Mouse (Mus musculus) intestine, postnatal 0 days (tissue): ENCODE data around the gene Zswim3. TPM values are rescaled to one million over a fixed set of nuclear protein-coding genes. Genes with fewer than 3 reads are reported as not detected.
"Not testable (repeated sequence)": the region's sequence is repeated elsewhere in the genome, so short reads cannot be mapped to it uniquely, and the experiment has no call there.

ENCODE experiments used
- ATAC-seq: fragments of 200-750 bp; cut with Nextera tagmentation; 2 replicates; pipeline ENCODE4 v1.8.0; 2017; ENCODE audit warnings: mild to moderate bottlenecking, moderate TSS enrichment, moderate library complexity
- H3K27ac ChIP-seq: fragments of 300-500 bp; sonication (generic); 2 replicates; pipeline ENCODE4 v1.5.1; 2014; ENCODE audit warnings: mild to moderate bottlenecking, low read depth, low read length, moderate library complexity
- H3K27me3 ChIP-seq: fragments of 300-500 bp; sonication (generic); replicated peaks from 2 replicates; pipeline ENCODE4 v1.6.1; 2014; ENCODE audit warnings: low read length, mixed read lengths; ENCODE audit not compliant: control insufficient read depth, insufficient read depth
- H3K36me3 ChIP-seq: fragments of 300-500 bp; sonication (generic); 2 replicates; pipeline ENCODE4 v1.6.1; 2014; ENCODE audit warnings: mild to moderate bottlenecking, moderate library complexity; ENCODE audit not compliant: control insufficient read depth, insufficient read depth
- H3K4me1 ChIP-seq: fragments of 300-500 bp; sonication (generic); replicated peaks from 2 replicates; pipeline ENCODE4 v1.6.1; 2014; ENCODE audit warnings: antibody characterized with exemption, low read length, mixed read lengths; ENCODE audit not compliant: control insufficient read depth, insufficient read depth
- H3K4me2 ChIP-seq: fragments of 300-500 bp; sonication (generic); replicated peaks from 2 replicates; pipeline ENCODE4 v1.6.1; 2014; ENCODE audit warnings: low read depth, mild to moderate bottlenecking, moderate library complexity
- H3K4me3 ChIP-seq: fragments of 300-500 bp; sonication (generic); 2 replicates; pipeline ENCODE4 v1.5.1; 2014; ENCODE audit warnings: low read depth, low read length
- H3K9ac ChIP-seq: fragments of 300-500 bp; sonication (generic); 2 replicates; pipeline ENCODE4 v1.6.1; 2014; ENCODE audit warnings: mild to moderate bottlenecking, low read depth, low read length
- H3K9me3 ChIP-seq: fragments of 300-500 bp; sonication (generic); 2 replicates; pipeline ENCODE4 v1.6.1; 2016; ENCODE audit warnings: mixed run types; ENCODE audit not compliant: control insufficient read depth
- CTCF ChIP-seq: sonication (generic); IDR thresholded peaks from 2 replicates; pipeline ENCODE4 v1.5.1; 2016; ENCODE audit warnings: low read depth, mild to moderate bottlenecking, control low read depth, antibody characterized with exemption, moderate library complexity
- WGBS: fragments of 180-500 bp; shearing (Covaris S2); extraction: QIAGEN DNeasy Blood & Tissue Kit; methylation state at CpG from one replicate; pipeline ENCODE4 v1.1.7; 2014; 5-methylcytosine and 5-hydroxymethylcytosine counted together
- polyA plus RNA-seq: library from polyadenylated mRNA; unstranded; fragments of >200 nt; fragmentation: Nextera tagmentation; extraction: Ambion mirVana; gene quantifications from 2 replicates; pipeline ENCODE4 v1.2.1, GENCODE M21; 2015

The Zswim3 gene
- polyA plus RNA-seq, 1 experiment from 2014 or later, result 4.2 TPM

GRCm38 (mm10) chr2:164857842-164858553, 53.1 kb downstream of the Zswim3 start:
- Histone ChIP-seq H3K4me2 (peak overlapping the region; percentile 81), H3K9ac (peak overlapping the region; percentile 48), H3K36me3 (no peaks in the 10 kb centered on the region), H3K27me3 (peaks cover 28% of the 10 kb centered on the region), H3K9me3 (no peaks in the 10 kb centered on the region), H3K4me1 (peaks cover 9% of the 10 kb centered on the region; the same call in 1 of the 2 replicates), H3K27ac (peak overlapping the region; percentile 28; the same call in 1 of the 2 replicates), H3K4me3 (peak overlapping the region; percentile 51)
- 16% methylated on average over 19 of the region's 19 CpGs for WGBS
- TF ChIP-seq CTCF, result no peak
- no peak for ATAC-seq

- H3K27me3 ChIP-seq, result peaks cover 26% of the 10 kb centered on the region
- ATAC-seq, result no peak
- no peaks in the 10 kb centered on the region for H3K9me3 ChIP-seq
- no peak overlapping the region for H3K4me3 ChIP-seq
- 58% methylated on average over 2 of the region's 2 CpGs for WGBS
- no peaks in the 10 kb centered on the region for H3K36me3 ChIP-seq
- H3K27ac ChIP-seq, result no peak overlapping the region
- H3K9ac ChIP-seq, result no peak overlapping the region
- no peak for TF ChIP-seq CTCF
- peak overlapping the region; percentile 32 for H3K4me2 ChIP-seq
- peaks cover 9% of the 10 kb centered on the region; the same call in 1 of the 2 replicates for H3K4me1 ChIP-seq
These were observed 54.3 kb downstream of the Zswim3 start for GRCm38 (mm10) chr2:164859155-164859554.

GRCm38 (mm10) chr2:164859640-164860432, 54.9 kb downstream of the Zswim3 start:
- no peaks in the 10 kb centered on the region for H3K9me3 ChIP-seq
- ATAC-seq, result peak; percentile 74
- H3K27me3 ChIP-seq, result peaks cover 22% of the 10 kb centered on the region
- H3K27ac ChIP-seq, result no peak overlapping the region
- H3K9ac ChIP-seq, result no peak overlapping the region
- peaks cover 9% of the 10 kb centered on the region; the same call in 1 of the 2 replicates for H3K4me1 ChIP-seq
- WGBS, result 42% methylated on average over 9 of the region's 9 CpGs
- no peak overlapping the region for H3K4me3 ChIP-seq
- peak overlapping the region; percentile 32 for H3K4me2 ChIP-seq
- H3K36me3 ChIP-seq, result no peaks in the 10 kb centered on the region
- no peak for TF ChIP-seq CTCF

GRCm38 (mm10) chr2:164861094-164861493, 56.2 kb downstream of the Zswim3 start:
- no peak overlapping the region for H3K27ac ChIP-seq
- 68% methylated on average over 4 of the region's 4 CpGs for WGBS
- no peaks in the 10 kb centered on the region for H3K9me3 ChIP-seq
- TF ChIP-seq CTCF, result no peak
- no peaks in the 10 kb centered on the region for H3K36me3 ChIP-seq
- no peak overlapping the region for H3K4me3 ChIP-seq
- ATAC-seq, result no peak
- no peak overlapping the region for H3K4me2 ChIP-seq
- peaks cover 9% of the 10 kb centered on the region; the same call in 1 of the 2 replicates for H3K4me1 ChIP-seq
- H3K27me3 ChIP-seq, result peaks cover 17% of the 10 kb centered on the region
- H3K9ac ChIP-seq, result no peak overlapping the region

- Histone ChIP-seq H3K27ac (peak overlapping the region; percentile 46; the same call in 1 of the 2 replicates), H3K4me3 (no peak overlapping the region), H3K9ac (no peak overlapping the region), H3K4me2 (no peak overlapping the region), H3K36me3 (no peaks in the 10 kb centered on the region), H3K9me3 (no peaks in the 10 kb centered on the region), H3K4me1 (peaks cover 4% of the 10 kb centered on the region; the same call in 1 of the 2 replicates), H3K27me3 (peaks cover 6% of the 10 kb centered on the region)
- WGBS, result 46% methylated on average over 9 of the region's 9 CpGs
- ATAC-seq, result peak; percentile 32; the same call in 1 of the 2 replicates
- no peak for TF ChIP-seq CTCF
These were observed 57.4 kb downstream of the Zswim3 start for GRCm38 (mm10) chr2:164862179-164862861.

GRCm38 (mm10) chr2:164863411-164863810, 58.5 kb downstream of the Zswim3 start:
- H3K27me3 ChIP-seq, H3K36me3 ChIP-seq, H3K9me3 ChIP-seq, H3K4me3 ChIP-seq, ATAC-seq, H3K4me2 ChIP-seq, H3K27ac ChIP-seq, H3K9ac ChIP-seq, H3K4me1 ChIP-seq: not testable (repeated sequence)
- WGBS, result 88% methylated on average over 8 of the region's 9 CpGs
